Mouse (Mus musculus) bone marrow, adult 2 months (tissue): ENCODE measurements around the gene Hk3.

Experiments used
- CTCF ChIP-seq: fragments of 200-500 bp; IDR thresholded peaks from 2 replicates; pipeline ENCODE4 v1.5.1; 2011; ENCODE audit warnings: low read length, control low read depth; ENCODE audit not compliant: control insufficient read depth, insufficient read depth
- POLR2A ChIP-seq: fragments of 200-500 bp; IDR thresholded peaks from 2 replicates; pipeline ENCODE4 v1.6.1; 2011; ENCODE audit warnings: low read depth, mild to moderate bottlenecking, control low read depth, low read length, borderline replicate concordance; ENCODE audit not compliant: control insufficient read depth

- TF ChIP-seq CTCF: no peak
- no peak for TF ChIP-seq POLR2A
These were observed 48.5 kb upstream of the Hk3 start for GRCm38 (mm10) chr13:55069719-55070118.
